Mouse (Mus musculus): ENCODE measurements around the gene Pde12. TPM values are rescaled to one million over a fixed set of nuclear protein-coding genes. Genes with fewer than 3 reads are reported as not detected.

The Pde12 gene
- total and polyA plus RNA-seq, 2 experiments from 2014 or later = 4.9 to 9.4 TPM

DNA sequence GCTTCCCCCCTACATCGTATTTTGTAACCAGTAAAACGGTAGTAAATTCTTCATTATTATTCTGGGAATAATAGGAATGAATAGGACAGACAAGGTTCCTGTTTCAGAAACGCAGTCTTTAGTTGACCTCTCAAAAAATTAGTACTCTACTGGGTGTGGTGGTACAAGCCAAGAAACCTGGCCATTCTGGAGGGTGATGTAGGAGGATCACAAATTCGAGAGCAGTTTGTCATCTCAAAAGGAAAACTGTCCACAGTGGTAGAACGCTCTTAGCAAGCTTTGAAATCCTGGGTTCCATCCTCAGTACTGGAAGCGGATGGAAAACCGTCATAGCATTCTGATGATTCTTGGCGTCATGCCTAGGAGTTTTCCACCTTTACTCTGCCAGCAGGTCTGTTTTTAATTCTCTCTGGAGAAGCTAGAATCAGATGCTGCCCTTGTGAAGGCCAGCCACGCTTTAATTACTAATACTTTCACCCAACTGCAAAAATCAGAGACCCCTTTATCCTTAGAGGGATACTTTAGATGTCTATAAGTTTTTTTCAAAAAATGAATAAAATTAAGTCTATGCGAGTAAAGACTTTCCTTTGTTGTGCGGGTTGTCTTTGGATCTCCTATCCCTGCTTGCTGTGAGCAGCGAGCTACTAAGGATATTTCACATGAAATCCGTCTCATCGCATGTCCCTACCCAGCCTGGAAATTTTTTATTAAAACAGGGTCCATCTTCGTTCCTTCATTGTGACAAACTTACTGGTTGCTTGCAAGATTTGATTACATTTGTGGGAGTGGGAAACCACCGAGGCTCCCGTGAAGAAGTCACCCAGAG lies 32.4 kb downstream of the Pde12 start:
- ATAC-seq (ENCODE audit: insufficient read depth, low read depth) = 0 out of 2 replicates have a peak, but pooled peaks have one; percentile 0
- Histone ChIP-seq H3K36me3 (replicated peaks; ENCODE audit: control insufficient read depth, insufficient read depth, low read length) (peaks cover 8% of the 10 kb centered on the region; the same call in 1 of the 2 replicates), H3K4me2 (ENCODE audit: low read depth, low read length) (peak overlapping the region; percentile 69), H3K9me3 (replicated peaks; ENCODE audit: control insufficient read depth, low read length) (no peaks in the 10 kb centered on the region), H3K27me3 (ENCODE audit: control insufficient read depth, insufficient read depth, low read length) (no peaks in the 10 kb centered on the region), H3K27ac (ENCODE audit: low read depth) (peak overlapping the region; percentile 96), H3K4me1 (ENCODE audit: control insufficient read depth, insufficient read depth) (peaks cover 20% of the 10 kb centered on the region), H3K4me3 (ENCODE audit: low read depth, low read length) (peak overlapping the region; percentile 96), H3K9ac (replicated peaks; ENCODE audit: low read depth, low read length) (peak overlapping the region; percentile 62)
- DNase-seq (ENCODE audit: low spot score) = peak; percentile 68
- WGBS = 10% methylated on average over 17 of the region's 17 CpGs
- TF ChIP-seq CTCF (IDR thresholded peaks at IDR 0.05; ENCODE audit: low read depth) (no peak), EP300 (IDR thresholded peaks at IDR 0.05; ENCODE audit: low read depth) (no peak)

DNA sequence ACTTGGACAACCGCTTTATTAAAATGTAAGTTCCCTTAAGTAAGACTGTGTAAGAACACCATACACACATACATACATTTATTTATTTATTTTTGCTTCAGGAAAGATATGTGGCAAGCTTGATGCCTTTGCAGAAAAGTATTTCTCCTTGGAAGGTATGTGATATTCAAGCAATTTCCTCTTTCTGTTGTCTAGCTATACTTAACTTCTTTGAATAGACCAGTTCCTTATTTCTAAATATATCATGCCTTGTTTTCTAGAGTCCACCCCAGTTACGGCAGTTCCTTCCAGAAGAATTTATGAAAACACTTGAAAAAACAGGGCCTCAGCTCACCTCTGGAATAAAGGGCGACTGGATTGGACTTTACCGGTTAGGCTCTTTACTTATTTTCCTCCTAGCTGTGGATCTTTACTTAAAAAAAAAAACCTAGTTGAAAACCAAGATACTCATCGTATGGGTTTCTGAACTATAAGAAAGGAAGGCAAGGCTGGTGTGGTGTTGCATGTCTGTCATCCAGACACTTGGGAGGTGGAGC lies 43.0 kb downstream of the Pde12 start:
- Histone ChIP-seq H3K4me2 (ENCODE audit: low read depth, low read length) (no peak overlapping the region), H3K9ac (replicated peaks; ENCODE audit: low read depth, low read length) (no peak overlapping the region), H3K27me3 (ENCODE audit: control insufficient read depth, insufficient read depth, low read length) (no peaks in the 10 kb centered on the region), H3K36me3 (replicated peaks; ENCODE audit: control insufficient read depth, insufficient read depth, low read length) (peaks cover 81% of the 10 kb centered on the region), H3K27ac (ENCODE audit: low read depth) (no peak overlapping the region), H3K4me3 (ENCODE audit: low read depth, low read length) (no peak overlapping the region), H3K4me1 (ENCODE audit: control insufficient read depth, insufficient read depth) (no peaks in the 10 kb centered on the region), H3K9me3 (replicated peaks; ENCODE audit: control insufficient read depth, low read length) (no peaks in the 10 kb centered on the region)
- WGBS = 84% methylated on average over 5 of the region's 5 CpGs
- DNase-seq (ENCODE audit: low spot score) = no peak
- ATAC-seq (ENCODE audit: insufficient read depth, low read depth) = no peak
- TF ChIP-seq EP300 (IDR thresholded peaks at IDR 0.05; ENCODE audit: low read depth) (no peak), CTCF (IDR thresholded peaks at IDR 0.05; ENCODE audit: low read depth) (no peak)

DNA sequence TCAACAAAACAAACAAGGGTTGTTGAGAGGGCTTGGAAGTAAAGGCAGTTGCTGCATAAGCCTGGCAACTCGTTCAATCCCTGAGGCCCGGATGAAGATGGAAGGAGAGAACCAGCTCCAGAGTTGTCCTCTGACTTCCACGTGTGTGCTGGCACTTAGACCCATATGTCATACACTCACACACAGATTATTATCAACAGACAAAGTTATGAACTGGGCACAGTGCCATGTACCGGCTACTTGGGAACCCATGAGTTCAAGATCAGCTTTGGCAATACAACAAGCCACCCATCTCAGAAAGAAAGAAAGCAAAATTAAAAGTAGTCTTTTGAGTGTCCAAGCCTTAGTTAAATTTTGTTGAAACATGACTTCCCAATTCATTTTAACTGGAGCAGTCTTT lies 44.4 kb downstream of the Pde12 start:
- Histone ChIP-seq H3K4me2 (ENCODE audit: low read depth, low read length) (no peak overlapping the region), H3K27me3 (ENCODE audit: control insufficient read depth, insufficient read depth, low read length) (no peaks in the 10 kb centered on the region), H3K27ac (ENCODE audit: low read depth) (no peak overlapping the region), H3K9ac (replicated peaks; ENCODE audit: low read depth, low read length) (no peak overlapping the region), H3K36me3 (replicated peaks; ENCODE audit: control insufficient read depth, insufficient read depth, low read length) (peaks cover 90% of the 10 kb centered on the region), H3K4me3 (ENCODE audit: low read depth, low read length) (no peak overlapping the region), H3K4me1 (ENCODE audit: control insufficient read depth, insufficient read depth) (no peaks in the 10 kb centered on the region), H3K9me3 (replicated peaks; ENCODE audit: control insufficient read depth, low read length) (no peaks in the 10 kb centered on the region)
- TF ChIP-seq EP300 (IDR thresholded peaks at IDR 0.05; ENCODE audit: low read depth) (no peak), CTCF (IDR thresholded peaks at IDR 0.05; ENCODE audit: low read depth) (no peak)
- WGBS = 68% methylated on average over 4 of the region's 4 CpGs
- ATAC-seq (ENCODE audit: insufficient read depth, low read depth) (no peak), DNase-seq (ENCODE audit: low spot score) (no peak)

DNA sequence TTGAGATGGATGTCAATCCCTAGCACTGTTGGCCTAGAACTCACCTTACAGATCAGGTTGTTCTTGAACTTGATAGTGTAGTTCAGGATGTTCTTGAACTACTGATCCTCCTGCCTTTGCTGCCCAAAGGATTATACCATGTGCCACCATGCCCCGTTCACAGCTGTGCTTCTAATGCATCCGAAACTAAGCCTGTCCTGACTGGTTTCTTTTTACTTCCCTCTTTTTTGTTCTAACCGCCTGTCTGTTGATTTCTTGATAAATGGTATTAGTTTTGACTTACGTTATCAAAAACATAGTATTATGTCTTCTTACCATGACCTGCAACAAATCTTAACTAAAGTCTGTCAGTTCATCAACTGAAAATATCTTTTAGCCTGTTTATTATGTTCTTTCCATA lies 59.0 kb downstream of the Pde12 start:
- TF ChIP-seq EP300 (IDR thresholded peaks at IDR 0.05; ENCODE audit: low read depth) = no peak
- TF ChIP-seq CTCF (IDR thresholded peaks at IDR 0.05; ENCODE audit: low read depth) = no peak
- H3K9ac ChIP-seq (replicated peaks; ENCODE audit: low read depth, low read length) = no peak overlapping the region
- 95% methylated on average over 4 of the region's 4 CpGs for WGBS
- no peak overlapping the region for H3K4me2 ChIP-seq (ENCODE audit: low read depth, low read length)
- no peak overlapping the region for H3K27ac ChIP-seq (ENCODE audit: low read depth)
- no peaks in the 10 kb centered on the region for H3K27me3 ChIP-seq (ENCODE audit: control insufficient read depth, insufficient read depth, low read length)
- H3K4me1 ChIP-seq (ENCODE audit: control insufficient read depth, insufficient read depth) = no peaks in the 10 kb centered on the region
- DNase-seq (ENCODE audit: low spot score) (no peak), ATAC-seq (ENCODE audit: insufficient read depth, low read depth) (no peak)
- no peak overlapping the region for H3K4me3 ChIP-seq (ENCODE audit: low read depth, low read length)
- H3K36me3 ChIP-seq (replicated peaks; ENCODE audit: control insufficient read depth, insufficient read depth, low read length) = peaks cover 81% of the 10 kb centered on the region
- no peaks in the 10 kb centered on the region for H3K9me3 ChIP-seq (replicated peaks; ENCODE audit: control insufficient read depth, low read length)

Small RNA genes lying within 50 kb of the gene (microRNA-seq; reads per million reads assigned to microRNA genes)
- gene Mir7672 = 0.54 reads per million

Other genes starting within 250 kb of the Pde12 start
- 146 and 248 TPM in 2 replicates for gene Slmap, start 135.0 kb downstream of the Pde12 start, total RNA-seq (2014; rRNA removed; ENCODE audit: low replicate concordance)
- gene Slmap, start 135.0 kb downstream of the Pde12 start, polyA plus RNA-seq (2015; fragmentation: Nextera tagmentation; extraction: Ambion mirVana) = 105 and 140 TPM in 2 replicates
- 20.3 and 32.4 TPM in 2 replicates for gene Dennd6a, start 96.0 kb downstream of the Pde12 start, total RNA-seq (2014; rRNA removed; ENCODE audit: low replicate concordance)
- gene Dennd6a, start 96.0 kb downstream of the Pde12 start, polyA plus RNA-seq (2015; fragmentation: Nextera tagmentation; extraction: Ambion mirVana) = 16.0 and 17.6 TPM in 2 replicates
- gene Arf4, start 31.8 kb downstream of the Pde12 start, total RNA-seq (2014; rRNA removed; ENCODE audit: low replicate concordance) = 104 and 119 TPM in 2 replicates
- 264 and 270 TPM in 2 replicates for gene Arf4, start 31.8 kb downstream of the Pde12 start, polyA plus RNA-seq (2015; fragmentation: Nextera tagmentation; extraction: Ambion mirVana)
- gene Dnah12, start 23.4 kb upstream of the Pde12 start, total RNA-seq (2014; rRNA removed; ENCODE audit: low replicate concordance) = 6.3 TPM in 1 of 2 replicates, not detected in the other
- 0.05 TPM in 1 of 2 replicates, not detected in the other for gene Dnah12, start 23.4 kb upstream of the Pde12 start, polyA plus RNA-seq (2015; fragmentation: Nextera tagmentation; extraction: Ambion mirVana)
- gene Asb14, start 224.7 kb upstream of the Pde12 start, total RNA-seq (2014; rRNA removed; ENCODE audit: low replicate concordance) = 6.3 and 7.9 TPM in 2 replicates
- 8.9 and 10.9 TPM in 2 replicates for gene Asb14, start 224.7 kb upstream of the Pde12 start, polyA plus RNA-seq (2015; fragmentation: Nextera tagmentation; extraction: Ambion mirVana)

All from heart, postnatal 0 days (tissue).